Mouse (Mus musculus): ENCODE measurements around the gene Tmc5.

DNA sequence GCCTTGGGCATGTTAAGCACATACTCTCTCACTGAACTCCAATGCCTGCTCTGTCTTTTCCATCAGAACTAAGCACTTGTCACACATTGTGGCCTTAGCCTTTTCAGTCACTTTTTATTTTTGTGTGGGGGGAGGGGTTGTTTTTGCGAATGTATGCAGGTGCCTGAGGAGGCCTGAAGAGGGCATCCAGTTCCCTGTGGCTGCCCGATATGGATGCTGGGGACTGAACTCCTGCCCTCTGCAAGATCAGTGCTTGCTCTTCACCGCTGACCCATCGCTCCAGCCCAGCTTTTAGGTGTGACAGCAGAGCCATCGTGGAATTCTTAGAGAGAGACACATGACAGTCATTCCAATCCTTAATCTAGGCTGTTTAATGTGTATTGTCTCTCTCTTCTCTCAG lies 25.7 kb upstream of the Tmc5 start:
- TF ChIP-seq CTCF (IDR thresholded peaks at IDR 0.05; ENCODE audit: borderline replicate concordance, insufficient read depth, low read length) (no peak), POLR2A (IDR thresholded peaks at IDR 0.05; ENCODE audit: low read depth, low read length) (no peak)
